Mouse (Mus musculus) A20 (cell line): ENCODE data around the gene Tkt.

Source experiments
- DNase-seq: peaks from one replicate; pipeline ENCODE4 v3.0.0-alpha.2; 2011; ENCODE audit warnings: low read depth, low spot score

Tkt gene

GRCm38 (mm10) chr14:30548131-30548720, at the start of gene Tkt:
TSS of gene Tkt (plus strand) at chr14:30548359.
- no peak for DNase-seq

GRCm38 (mm10) chr14:30504990-30505389, 43.2 kb upstream of the Tkt start:
- DNase-seq: no peak

- DNase-seq: no peak
These were observed 37.9 kb upstream of the Tkt start for GRCm38 (mm10) chr14:30510214-30510763.

GRCm38 (mm10) chr14:30512896-30513295, 35.3 kb upstream of the Tkt start:
- DNase-seq: no peak

GRCm38 (mm10) chr14:30515931-30516723, 32.0 kb upstream of the Tkt start:
- DNase-seq: peak; percentile 36

- no peak for DNase-seq
These were observed 28.8 kb upstream of the Tkt start for GRCm38 (mm10) chr14:30519323-30519722.

GRCm38 (mm10) chr14:30523356-30523755, 24.8 kb upstream of the Tkt start:
- no peak for DNase-seq

- no peak for DNase-seq
These were observed 19.8 kb upstream of the Tkt start for GRCm38 (mm10) chr14:30528392-30528791.

- no peak for DNase-seq
These were observed 19.2 kb upstream of the Tkt start for GRCm38 (mm10) chr14:30528961-30529360.

- no peak for DNase-seq
These were observed 18.7 kb upstream of the Tkt start for GRCm38 (mm10) chr14:30529454-30529853.

GRCm38 (mm10) chr14:30530726-30531269, 17.4 kb upstream of the Tkt start:
- DNase-seq: no peak

GRCm38 (mm10) chr14:30531431-30531830, 16.7 kb upstream of the Tkt start:
- DNase-seq: no peak

- no peak for DNase-seq
These were observed 16.3 kb upstream of the Tkt start for GRCm38 (mm10) chr14:30531896-30532295.

- no peak for DNase-seq
These were observed 14.2 kb upstream of the Tkt start for GRCm38 (mm10) chr14:30533780-30534450.

- DNase-seq: no peak
These were observed 6.6 kb upstream of the Tkt start for GRCm38 (mm10) chr14:30541541-30541940.

- DNase-seq: peak; percentile 26
These were observed 4.8 kb upstream of the Tkt start for GRCm38 (mm10) chr14:30543331-30543730.

GRCm38 (mm10) chr14:30548965-30549776, 1.0 kb downstream of the Tkt start:
- DNase-seq: peak; percentile 96

- DNase-seq: peak; percentile 54
These were observed 1.6 kb downstream of the Tkt start for GRCm38 (mm10) chr14:30549777-30550149.

- no peak for DNase-seq
These were observed 2.3 kb downstream of the Tkt start for GRCm38 (mm10) chr14:30550232-30551070.

GRCm38 (mm10) chr14:30551509-30551908, 3.4 kb downstream of the Tkt start:
- peak; percentile 59 for DNase-seq
